Mouse (Mus musculus) cerebellum, adult 11-12 months (tissue): Measurements from ENCODE around the gene Usp10.

Source experiments
- DNase-seq: peaks from one replicate; pipeline ENCODE4 v3.0.0; 2022

Gene Usp10

GRCm38 (mm10) chr8:119916237-119916892 is 6.2 kb downstream of the Usp10 start:
- no peak for DNase-seq

- DNase-seq, result no peak
These were observed 7.3 kb downstream of the Usp10 start for GRCm38 (mm10) chr8:119917415-119917814.

- no peak for DNase-seq
These were observed 8.0 kb downstream of the Usp10 start for GRCm38 (mm10) chr8:119918155-119918567.

GRCm38 (mm10) chr8:119923259-119923658 is 13.1 kb downstream of the Usp10 start:
- peak; percentile 32 for DNase-seq

- DNase-seq, result no peak
These were observed 15.3 kb downstream of the Usp10 start for GRCm38 (mm10) chr8:119925428-119925827.

- no peak for DNase-seq
These were observed 16.3 kb downstream of the Usp10 start for GRCm38 (mm10) chr8:119926474-119926873.

- DNase-seq, result peak; percentile 42
These were observed 17.4 kb downstream of the Usp10 start for GRCm38 (mm10) chr8:119927422-119928092.

- no peak for DNase-seq
These were observed 21.2 kb downstream of the Usp10 start for GRCm38 (mm10) chr8:119931317-119931716.

GRCm38 (mm10) chr8:119933681-119934080 is 23.5 kb downstream of the Usp10 start:
- DNase-seq, result no peak

- DNase-seq, result peak; percentile 26
These were observed 25.4 kb downstream of the Usp10 start for GRCm38 (mm10) chr8:119935541-119935940.

- no peak for DNase-seq
These were observed 28.3 kb downstream of the Usp10 start for GRCm38 (mm10) chr8:119938481-119938880.

- no peak for DNase-seq
These were observed 29.2 kb downstream of the Usp10 start for GRCm38 (mm10) chr8:119939336-119939735.

- peak; percentile 80 for DNase-seq
These were observed 31.3 kb downstream of the Usp10 start for GRCm38 (mm10) chr8:119941471-119941870.

GRCm38 (mm10) chr8:119943616-119944015 is 33.5 kb downstream of the Usp10 start:
- DNase-seq, result peak; percentile 53

GRCm38 (mm10) chr8:119944096-119944811 is 34.1 kb downstream of the Usp10 start:
- peak; percentile 75 for DNase-seq

GRCm38 (mm10) chr8:119946326-119946865 is 36.2 kb downstream of the Usp10 start:
- no peak for DNase-seq

GRCm38 (mm10) chr8:119947653-119948052 is 37.5 kb downstream of the Usp10 start:
- no peak for DNase-seq

GRCm38 (mm10) chr8:119948340-119948739 is 38.2 kb downstream of the Usp10 start:
- DNase-seq, result no peak

- DNase-seq, result no peak
These were observed 42.1 kb downstream of the Usp10 start for GRCm38 (mm10) chr8:119952282-119952681.

- no peak for DNase-seq
These were observed 42.6 kb downstream of the Usp10 start for GRCm38 (mm10) chr8:119952747-119953146.

- no peak for DNase-seq
These were observed 45.2 kb downstream of the Usp10 start for GRCm38 (mm10) chr8:119955333-119955732.

- DNase-seq, result no peak
These were observed 47.9 kb downstream of the Usp10 start for GRCm38 (mm10) chr8:119958076-119958475.

GRCm38 (mm10) chr8:119960531-119961104 is 50.5 kb downstream of the Usp10 start:
- peak; percentile 83 for DNase-seq
